Mouse (Mus musculus) heart, adult 18-20 months (tissue): ENCODE data around the gene Fblim1. TPM values are rescaled to one million over a fixed set of nuclear protein-coding genes. Genes with fewer than 3 reads are reported as not detected.

ENCODE experiments used
- DNase-seq, 2 experiments: peaks; one replicate each; pipeline ENCODE4 v3.0.0; 2021 to 2022; ENCODE audit warnings: mixed read lengths in 1 of 2
- total RNA-seq, 2 experiments: library from RNA; stranded (reverse); gene quantifications; 2 replicates each; pipeline ENCODE4 v1.2.3; 2021

Fblim1 gene
- total RNA-seq, 2 experiments from 2014 or later: 233 to 291 TPM

DNA sequence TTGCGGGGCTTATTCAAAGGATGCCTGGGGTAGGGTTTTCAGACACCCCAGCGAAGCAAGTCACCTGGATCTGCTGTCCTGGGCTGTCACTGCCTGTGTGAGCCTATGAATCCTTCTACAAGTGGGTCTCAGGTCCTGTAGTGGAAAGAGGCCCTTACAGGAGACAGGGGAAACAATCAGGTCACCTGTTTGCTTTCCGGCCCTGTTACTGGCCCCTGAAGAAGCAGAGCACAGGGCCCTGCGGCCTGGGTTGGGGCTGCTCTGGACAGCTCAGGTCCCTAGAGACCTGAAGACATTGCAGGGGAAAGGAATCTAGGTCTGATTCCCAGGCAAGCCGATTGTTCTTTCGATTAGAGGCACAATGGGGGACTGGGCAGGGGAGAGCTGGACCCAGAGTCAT is 5.5 kb downstream of the Fblim1 start:
- peak in 1 of 2 experiments; percentile 52 for DNase-seq

GRCm38 (mm10) chr4:141599251-141600141 is 6.4 kb downstream of the Fblim1 start:
- peak in 1 of 2 experiments; percentile 53 for DNase-seq

GRCm38 (mm10) chr4:141598894-141599250 is 7.0 kb downstream of the Fblim1 start:
- peak in 1 of 2 experiments; percentile 46 for DNase-seq

- peak; percentile 69 to 70 for DNase-seq
These were observed 7.5 kb downstream of the Fblim1 start for GRCm38 (mm10) chr4:141598199-141598893.

DNA sequence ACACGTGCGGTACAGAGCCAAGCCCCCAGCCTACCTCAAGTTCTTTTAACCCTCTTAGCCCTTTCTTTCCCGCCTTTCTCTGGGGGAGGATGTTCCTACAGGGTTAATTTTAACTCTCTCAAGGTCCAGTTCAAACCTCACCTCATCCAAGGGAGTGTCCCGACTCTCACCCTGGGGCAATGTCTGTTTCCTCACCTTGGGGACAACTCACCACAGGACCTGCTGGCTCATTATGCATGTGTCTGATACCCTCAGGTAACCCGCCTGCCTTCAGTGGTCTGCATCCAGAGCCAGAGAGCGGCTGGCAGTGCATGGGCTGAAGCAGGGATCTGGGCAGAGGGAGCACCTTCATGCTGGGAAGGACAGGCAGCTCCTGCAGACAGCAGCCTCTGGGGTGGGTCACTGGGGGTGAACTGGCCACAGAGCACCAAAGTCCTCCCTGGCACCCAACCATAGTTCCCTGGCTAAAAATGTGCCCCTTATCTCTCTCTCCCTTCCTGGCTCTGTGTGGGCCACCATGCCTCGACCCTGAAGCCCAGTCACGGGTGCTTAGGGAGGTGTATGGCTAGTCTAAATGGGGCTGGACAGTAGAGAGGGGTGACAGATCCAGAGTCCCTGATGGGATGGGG is 9.1 kb downstream of the Fblim1 start:
- DNase-seq: peak; percentile 65 to 84

DNA sequence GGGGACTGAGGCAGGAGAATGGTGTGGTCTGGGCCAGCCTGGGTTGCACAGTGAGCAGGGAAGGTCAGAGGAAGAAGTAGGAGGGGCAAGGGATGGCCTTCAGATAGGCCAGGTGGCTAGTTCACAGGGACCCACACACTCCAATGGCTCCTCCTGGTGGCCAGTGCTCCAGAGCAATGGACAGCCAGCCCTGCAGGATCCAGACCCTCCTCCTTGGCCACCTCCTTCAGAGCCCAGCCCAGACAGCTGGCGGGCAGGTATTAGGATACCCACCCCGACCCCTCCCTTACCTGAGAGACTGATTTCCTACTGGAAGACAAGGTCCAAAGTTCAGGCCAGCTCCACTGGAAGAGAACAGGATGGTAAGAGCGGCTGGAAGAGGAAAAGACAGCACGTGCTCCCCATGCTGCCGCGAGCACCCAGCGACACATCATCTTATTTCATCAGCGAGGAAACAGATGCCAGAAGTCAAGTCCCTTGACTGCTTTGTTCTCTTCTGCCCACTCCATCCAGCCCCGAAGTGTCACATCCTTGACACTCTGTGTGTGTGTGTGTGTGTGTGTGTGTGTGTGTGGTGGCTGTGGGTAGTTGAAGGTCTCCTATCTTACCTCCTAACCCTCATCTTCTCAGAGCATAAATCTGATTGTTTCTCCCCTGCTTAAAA is 10.2 kb downstream of the Fblim1 start:
- DNase-seq: no peak

DNA sequence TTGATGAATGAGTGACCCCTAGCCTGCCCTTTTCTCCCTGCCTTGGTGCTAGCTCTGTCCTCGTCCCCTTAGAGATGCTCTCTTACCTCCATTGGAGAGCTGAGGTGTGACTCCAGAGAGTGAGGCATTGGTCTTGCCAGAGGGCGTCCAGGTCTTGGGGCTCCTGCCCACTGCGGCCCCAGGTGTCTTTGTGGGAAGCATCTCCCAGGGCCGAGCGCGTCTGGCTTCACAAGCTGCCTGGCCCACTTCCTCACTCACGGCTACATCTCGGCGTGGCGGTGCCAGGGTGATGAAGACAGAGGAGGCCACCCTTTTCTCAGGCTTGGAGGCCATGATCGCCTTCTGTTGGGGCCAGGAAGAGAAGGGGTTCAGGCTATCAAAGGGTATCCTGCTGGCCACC is 10.8 kb downstream of the Fblim1 start:
- no peak for DNase-seq

GRCm38 (mm10) chr4:141591547-141591946 is 14.3 kb downstream of the Fblim1 start:
- DNase-seq: no peak

GRCm38 (mm10) chr4:141583919-141584318 is 22.0 kb downstream of the Fblim1 start:
- DNase-seq: no peak

GRCm38 (mm10) chr4:141581051-141581450 is 24.8 kb downstream of the Fblim1 start:
- peak in 1 of 2 experiments; percentile 33 for DNase-seq

GRCm38 (mm10) chr4:141578833-141579232 is 27.1 kb downstream of the Fblim1 start:
- DNase-seq: no peak

DNA sequence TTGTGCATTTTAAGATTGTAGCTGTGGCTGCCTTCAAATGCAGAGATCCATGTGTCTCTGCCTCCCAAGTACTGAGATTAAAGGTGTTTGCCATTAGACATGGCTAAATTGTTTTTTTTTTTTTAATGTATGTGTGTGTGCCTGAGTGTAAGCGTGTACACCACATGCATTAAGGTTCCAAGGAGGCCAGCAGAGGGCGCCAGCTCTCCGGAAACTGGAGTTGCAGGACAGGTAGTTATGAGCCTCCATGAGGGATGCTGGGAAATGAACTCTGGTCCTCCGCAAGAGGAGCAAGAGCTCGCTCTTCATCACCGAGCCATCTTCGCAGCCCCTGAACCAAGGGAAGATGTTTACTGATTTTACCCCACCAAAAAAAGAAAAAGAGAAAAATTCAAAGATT is 29.0 kb downstream of the Fblim1 start:
- no peak for DNase-seq

- DNase-seq: no peak
These were observed 29.5 kb downstream of the Fblim1 start for GRCm38 (mm10) chr4:141576404-141576803.

- DNase-seq: peak; percentile 87 to 95
These were observed 30.9 kb downstream of the Fblim1 start for GRCm38 (mm10) chr4:141574789-141575702.

GRCm38 (mm10) chr4:141573359-141573966 is 32.4 kb downstream of the Fblim1 start:
- DNase-seq: peak in 1 of 2 experiments; percentile 70

- peak in 1 of 2 experiments; percentile 21 for DNase-seq
These were observed 33.1 kb downstream of the Fblim1 start for GRCm38 (mm10) chr4:141572668-141573358.

- DNase-seq: peak in 1 of 2 experiments; percentile 54
These were observed 34.0 kb downstream of the Fblim1 start for GRCm38 (mm10) chr4:141571934-141572333.

GRCm38 (mm10) chr4:141571337-141571739 is 34.6 kb downstream of the Fblim1 start:
- peak in 1 of 2 experiments; percentile 61 for DNase-seq

DNA sequence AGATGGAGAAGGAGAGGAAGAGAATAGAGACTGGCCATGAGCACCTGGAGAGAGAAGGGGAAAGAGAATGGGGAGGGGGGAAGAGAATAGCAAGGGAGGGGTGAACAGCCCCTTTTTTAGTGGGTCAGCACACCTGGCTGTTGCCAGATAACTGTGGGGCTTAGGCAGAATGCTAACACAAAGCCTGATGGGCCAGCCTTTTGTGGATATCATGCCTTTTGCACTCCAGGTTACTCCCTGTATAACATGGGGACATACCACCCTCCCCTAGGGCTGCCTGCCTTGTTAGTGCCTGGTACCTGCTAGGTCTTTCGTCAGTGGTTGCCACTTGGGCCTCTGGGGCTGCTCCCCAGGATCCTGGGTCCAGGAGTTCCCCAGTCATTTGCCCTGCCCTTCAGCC is 35.1 kb downstream of the Fblim1 start:
- DNase-seq: no peak

DNA sequence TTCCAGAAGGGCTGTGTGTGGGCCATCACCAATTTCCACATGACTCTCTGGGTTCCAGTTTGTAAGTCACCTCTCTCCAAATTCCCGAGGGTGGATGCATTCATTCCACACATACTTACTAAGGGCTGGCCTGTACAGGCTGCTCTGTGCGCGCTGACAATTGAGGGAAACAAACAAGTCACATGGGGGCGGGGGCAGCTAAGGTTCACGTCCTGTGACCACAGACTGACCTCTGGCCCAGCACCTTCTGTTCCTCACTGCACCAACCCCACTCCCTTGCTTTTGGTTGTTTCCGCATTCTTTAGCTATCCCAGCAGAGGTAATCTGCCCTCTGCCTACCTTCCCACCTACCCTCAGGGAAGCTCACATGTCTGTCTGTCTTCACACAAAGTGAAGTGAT is 35.9 kb downstream of the Fblim1 start:
- peak; percentile 68 to 87 for DNase-seq
